Mouse (Mus musculus) CH12.LX (cell line): ENCODE results near the gene Cebpz. TPM values are rescaled to one million over a fixed set of nuclear protein-coding genes. Genes with fewer than 3 reads are reported as not detected.
A peak's percentile ranks its signal among the peaks of the same experiment; 100 is the strongest.

ENCODE experiments used
- DNase-seq: peaks from one replicate; pipeline ENCODE4 v3.0.0-alpha.2; 2013; ENCODE audit errors: extremely low read depth
- H3K27ac ChIP-seq: 2 replicates; pipeline ENCODE4 v1.5.1; 2012; ENCODE audit warnings: low read depth, mild to moderate bottlenecking, control low read depth, moderate library complexity; ENCODE audit not compliant: insufficient read depth
- H3K27me3 ChIP-seq: replicated peaks from 2 replicates; pipeline ENCODE3; 2012; ENCODE audit warnings: inconsistent platforms
- H3K36me3 ChIP-seq, 2 experiments: replicated peaks in 1 of 2; 2 replicates each; pipeline versions ENCODE3 to v1.6.1; 2012; ENCODE audit warnings: inconsistent platforms in 1 of 2, low read length in 1 of 2, mild to moderate bottlenecking in 1 of 2, mixed read lengths in 1 of 2, moderate library complexity in 1 of 2; ENCODE audit not compliant: control insufficient read depth in 1 of 2, insufficient read depth in 1 of 2
- H3K4me1 ChIP-seq, 2 experiments: 2 replicates each; pipeline ENCODE4 v1.6.1; 2012; ENCODE audit warnings: inconsistent platforms in 1 of 2, moderate library complexity in 1 of 2; ENCODE audit not compliant: insufficient read depth in 2 of 2, control insufficient read depth in 1 of 2
- H3K4me2 ChIP-seq: 2 replicates; pipeline ENCODE4 v1.6.1; 2012; ENCODE audit warnings: low read depth, mild to moderate bottlenecking, control low read depth; ENCODE audit not compliant: poor library complexity, insufficient read depth, severe bottlenecking
- H3K4me3 ChIP-seq, 3 experiments: fragments of 150-350 bp in 1 of 3; sonication (generic) in 1 of 3; replicated peaks in 1 of 3; 2 replicates each; pipeline versions ENCODE3 to v1.5.1; 2011 to 2012; ENCODE audit warnings: low read depth in 2 of 3, low read length in 2 of 3, mild to moderate bottlenecking in 2 of 3, moderate library complexity in 2 of 3, control low read depth in 1 of 3, improper control_type of control experiment in 1 of 3, inconsistent platforms in 1 of 3, mixed read lengths in 1 of 3; ENCODE audit not compliant: poor library complexity in 1 of 3
- H3K79me2 ChIP-seq: replicated peaks from 2 replicates; pipeline ENCODE4 v1.6.1; 2012; ENCODE audit warnings: mild to moderate bottlenecking, moderate library complexity; ENCODE audit not compliant: control insufficient read depth, poor library complexity, insufficient read depth, severe bottlenecking; ENCODE audit errors: extremely low read depth
- H3K9ac ChIP-seq: 2 replicates; pipeline ENCODE4 v1.6.1; 2012; ENCODE audit warnings: low read depth, mild to moderate bottlenecking, control low read depth, moderate library complexity; ENCODE audit not compliant: insufficient read depth
- H3K9me3 ChIP-seq: replicated peaks from 2 replicates; pipeline ENCODE3; 2012; ENCODE audit warnings: low read length, inconsistent platforms, mixed read lengths
- CHD2 ChIP-seq: IDR thresholded peaks from 2 replicates; pipeline ENCODE4 v1.6.1; 2011; ENCODE audit warnings: low read length, improper control_type of control experiment
- CTCF ChIP-seq, 2 experiments: IDR thresholded peaks in 1 of 2; conservative IDR thresholded peaks in 1 of 2; 2 replicates each; pipeline ENCODE4 v1.5.1; 2011 to 2012; ENCODE audit warnings: low read depth in 2 of 2, low read length in 2 of 2, improper control_type of control experiment in 1 of 2, inconsistent platforms in 1 of 2, mild to moderate bottlenecking in 1 of 2, moderate library complexity in 1 of 2
- ETS1 ChIP-seq: conservative IDR thresholded peaks from 2 replicates; pipeline ENCODE4 v1.6.1; 2012; ENCODE audit warnings: low read depth, mild to moderate bottlenecking, inconsistent platforms, low read length, improper control_type of control experiment, moderate library complexity
- IRF4 ChIP-seq: IDR thresholded peaks from 2 replicates; pipeline ENCODE4 v1.6.1; 2014; ENCODE audit warnings: low read depth, mild to moderate bottlenecking, inconsistent platforms, low read length, improper control_type of control experiment
- JUN ChIP-seq: IDR thresholded peaks from 2 replicates; pipeline ENCODE4 v1.6.1; 2011; ENCODE audit warnings: low read depth, mild to moderate bottlenecking, low read length, improper control_type of control experiment, moderate library complexity; ENCODE audit not compliant: insufficient read depth
- MAX ChIP-seq: IDR thresholded peaks from 2 replicates; pipeline ENCODE4 v1.6.1; 2011; ENCODE audit warnings: low read length, improper control_type of control experiment
- MEF2A ChIP-seq: IDR thresholded peaks from 2 replicates; pipeline ENCODE4 v1.6.1; 2014; ENCODE audit warnings: low read depth, mild to moderate bottlenecking, inconsistent platforms, low read length, improper control_type of control experiment, borderline replicate concordance
- MXI1 ChIP-seq: IDR thresholded peaks from 2 replicates; pipeline ENCODE4 v1.6.1; 2011; ENCODE audit warnings: mild to moderate bottlenecking, low read depth, low read length, improper control_type of control experiment
- NRF1 ChIP-seq: IDR thresholded peaks from 2 replicates; pipeline ENCODE4 v1.6.1; 2014; ENCODE audit warnings: low read depth, mild to moderate bottlenecking, inconsistent platforms, low read length, improper control_type of control experiment, moderate library complexity
- PAX5 ChIP-seq: IDR thresholded peaks from 2 replicates; pipeline ENCODE4 v1.6.1; 2012; ENCODE audit warnings: low read length, inconsistent platforms, mixed read lengths
- POLR2A ChIP-seq: IDR thresholded peaks from 2 replicates; pipeline ENCODE4 v1.6.1; 2011; ENCODE audit warnings: low read depth, mild to moderate bottlenecking, improper control_type of control experiment, low read length
- POLR2AphosphoS2 ChIP-seq: IDR thresholded peaks from 2 replicates; pipeline ENCODE4 v1.6.1; 2011; ENCODE audit warnings: low read depth, low read length, improper control_type of control experiment
- RAD21 ChIP-seq: IDR thresholded peaks from 2 replicates; pipeline ENCODE4 v1.6.1; 2011; ENCODE audit warnings: low read depth, mild to moderate bottlenecking, low read length, improper control_type of control experiment, moderate library complexity
- RCOR1 ChIP-seq: conservative IDR thresholded peaks from 2 replicates; pipeline ENCODE4 v1.6.1; 2012; ENCODE audit warnings: low read depth, mild to moderate bottlenecking, inconsistent platforms, low read length, improper control_type of control experiment
- SIN3A ChIP-seq: IDR thresholded peaks from 2 replicates; pipeline ENCODE4 v1.6.1; 2012; ENCODE audit warnings: low read length, improper control_type of control experiment, inconsistent platforms
- SMC3 ChIP-seq: IDR thresholded peaks from 2 replicates; pipeline ENCODE4 v1.6.1; 2011; ENCODE audit warnings: low read depth, low read length, improper control_type of control experiment
- USF1 ChIP-seq: IDR thresholded peaks from 2 replicates; pipeline ENCODE4 v1.6.1; 2014; ENCODE audit warnings: low read depth, mild to moderate bottlenecking, inconsistent platforms, low read length, improper control_type of control experiment
- USF2 ChIP-seq: conservative IDR thresholded peaks from 2 replicates; pipeline ENCODE4 v1.6.1; 2011; ENCODE audit warnings: low read depth, low read length, improper control_type of control experiment
- ZKSCAN1 ChIP-seq: IDR thresholded peaks from 2 replicates; pipeline ENCODE4 v1.6.1; 2012; ENCODE audit warnings: low read depth, inconsistent platforms, low read length, improper control_type of control experiment, borderline replicate concordance
- dilution Hi-C: fragments of 300-500 bp; cut with MboI; formaldehyde crosslinking; loops from 2 replicates; pipeline ENCODE4 v1.14.3; 2020; ENCODE audit warnings: low sequenced_read_pairs; ENCODE audit not compliant: extremely low pct_unique_long_range_greater_than_20kb, extremely low pct_ligation_motif_present
- in situ Hi-C: fragments of 300-500 bp; cut with MboI; formaldehyde crosslinking; loops from 3 replicates; pipeline ENCODE4 v1.14.3; 2019; ENCODE audit warnings: low sequenced_read_pairs, low pct_ligation_motif_present, low pct_unique_long_range_greater_than_20kb, mixed read lengths
- polyA plus RNA-seq: library from polyadenylated mRNA; unstranded; fragments of >175 nt; gene quantifications from 2 replicates; pipeline ENCODE4 v1.2.1, GENCODE M21; 2012; ENCODE audit warnings: low read depth; ENCODE audit not compliant: insufficient read length
- total RNA-seq, 2 experiments: library from RNA; depleted of rRNA; stranded (reverse); fragments of 300-350 nt in 1 of 2; fragments of >200 nt in 1 of 2; gene quantifications; 2 replicates each; pipeline ENCODE4 v1.2.3; 2012 to 2014

Cebpz gene
- total and polyA plus RNA-seq, 3 experiments: 43.3 to 70.1 (median 61.2) TPM

DNA sequence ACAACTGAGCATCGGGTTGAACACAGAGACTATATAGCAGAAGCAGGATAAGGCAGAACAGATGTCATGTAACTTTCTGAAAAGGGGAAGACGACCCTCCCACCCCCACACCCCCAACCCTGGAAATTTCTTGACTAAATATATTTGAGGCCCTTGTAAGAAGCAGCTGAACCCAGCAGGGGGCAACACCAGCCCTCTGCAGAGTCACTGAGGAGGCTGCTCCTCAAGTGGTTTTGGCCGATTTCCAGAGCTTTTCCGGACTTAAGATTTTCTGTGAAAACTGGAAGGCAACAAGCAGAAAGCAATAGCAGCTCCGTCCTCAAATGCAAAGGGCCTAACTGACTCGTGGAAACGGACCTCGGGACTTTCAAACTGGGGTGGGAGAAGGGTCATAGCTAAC lies 41.5 kb downstream of the Cebpz start (continued):
- no peak for TF ChIP-seq MAX
- TF ChIP-seq ETS1: no peak
- TF ChIP-seq, all 38 proteins: peak for 5

DNA sequence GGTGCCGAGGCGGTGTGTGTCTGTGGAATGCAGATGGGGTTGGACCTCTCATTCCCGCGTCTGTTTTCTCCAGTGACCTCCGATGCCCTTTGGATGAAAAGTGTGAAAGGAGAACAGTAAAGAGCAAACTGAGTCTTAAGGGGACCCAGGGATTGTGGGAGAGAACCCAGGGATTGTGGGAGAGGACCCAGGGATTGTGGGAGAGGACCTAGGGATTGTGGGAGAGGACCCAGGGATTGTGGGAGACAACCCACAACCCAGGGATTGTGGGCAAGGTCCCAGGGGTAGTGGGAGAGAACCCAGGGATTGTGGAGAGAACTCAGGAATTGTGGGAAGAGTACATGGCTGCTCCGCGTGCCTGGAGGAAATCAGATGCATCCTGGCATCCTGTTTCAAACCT lies 41.9 kb downstream of the Cebpz start:
- no peaks in the 10 kb centered on the region for H3K79me2 ChIP-seq
- no peak overlapping the region; the same call in 1 of the 2 replicates for H3K9ac ChIP-seq
- no peak overlapping the region for H3K4me3 ChIP-seq
- no peak for TF ChIP-seq PAX5
- H3K4me1 ChIP-seq: peaks cover 0 to 2% of the 10 kb centered on the region in 2 experiments; a peak in 1 of 4 replicates
- H3K4me2 ChIP-seq: peak overlapping the region; percentile 97
- no peaks in the 10 kb centered on the region for H3K27me3 ChIP-seq
- H3K27ac ChIP-seq: no peak overlapping the region
- dilution Hi-C loops (no loop called here), in situ Hi-C loops (no loop called here)
- H3K9me3 ChIP-seq: no peaks in the 10 kb centered on the region
- H3K36me3 ChIP-seq: no peaks in the 10 kb centered on the region
- no peak for DNase-seq

DNA sequence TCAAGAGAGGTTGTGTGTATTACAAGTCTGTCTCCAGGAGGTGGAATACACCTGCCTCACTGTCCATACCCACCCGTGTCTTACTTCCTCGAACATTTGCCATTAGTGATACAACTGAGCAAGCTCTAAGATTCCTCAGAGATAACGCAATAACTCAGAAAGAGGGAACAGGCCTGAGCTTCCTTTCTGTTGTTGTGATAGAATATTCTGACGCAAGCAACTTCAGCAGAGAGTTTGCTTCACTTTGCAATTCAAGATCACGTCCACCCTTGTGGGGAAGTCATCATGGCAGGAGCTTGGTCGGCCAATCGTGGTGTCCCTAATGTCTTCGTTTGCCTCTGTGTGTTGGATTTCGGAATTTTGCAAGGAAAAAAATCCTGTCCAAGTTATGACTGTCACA lies 45.8 kb downstream of the Cebpz start:
- Histone ChIP-seq H3K36me3 (no peaks in the 10 kb centered on the region), H3K27ac (no peak overlapping the region), H3K27me3 (no peaks in the 10 kb centered on the region), H3K4me3 (no peak overlapping the region), H3K9ac (no peak overlapping the region), H3K4me2 (no peak overlapping the region), H3K9me3 (no peaks in the 10 kb centered on the region), H3K4me1 (peaks cover 4 to 10% of the 10 kb centered on the region in 2 experiments; a peak in 3 of 4 replicates), H3K79me2 (no peaks in the 10 kb centered on the region)
- TF ChIP-seq RCOR1 (no peak), MEF2A (no peak), SIN3A (no peak), JUN (no peak), USF2 (no peak), RAD21 (no peak), SMC3 (no peak), IRF4 (no peak), ETS1 (no peak), MXI1 (no peak), NRF1 (no peak), CTCF (conservative IDR thresholded peaks at IDR 0.05 in 1 of 2, IDR thresholded peaks at IDR 0.05 in 1 of 2; ENCODE audit: low read depth in 2 of 2, low read length in 2 of 2) (no peak), POLR2A (no peak), POLR2AphosphoS2 (no peak), CHD2 (no peak), ZKSCAN1 (no peak), PAX5 (no peak), USF1 (no peak)
- dilution Hi-C loops: no loop called here
- no peak for DNase-seq
- in situ Hi-C loops: no loop called here
